Mouse (Mus musculus) heart, postnatal 14 days (tissue): Measurements from ENCODE around the gene Rara. TPM values are rescaled to one million over a fixed set of nuclear protein-coding genes. Genes with fewer than 3 reads are reported as not detected.

Source experiments
- total RNA-seq, 2 experiments: library from RNA; stranded (reverse); gene quantifications; 2 replicates each; pipeline ENCODE4 v1.2.3; 2021

Gene Rara
- total RNA-seq, 2 experiments from 2014 or later = 17.9 to 21.6 TPM

Other genes with a start within 250 kb of the Rara start
- gene Psmd3, start 245.3 kb upstream of the Rara start, total RNA-seq = 100 to 1,000 TPM; 110 TPM
- gene Csf3, start 226.6 kb upstream of the Rara start, total RNA-seq = not detected
- gene Med24, start 198.4 kb upstream of the Rara start, total RNA-seq = 10 to 100 TPM; 49.5 to 49.8 TPM
- 100 to 1,000 TPM; 123 to 130 TPM for gene Thra, start 187.2 kb upstream of the Rara start, total RNA-seq
- gene Nr1d1, start 152.5 kb upstream of the Rara start, total RNA-seq = 10 to 100 TPM; 20.7 to 31.5 TPM
- 10 to 100 TPM; 71.2 to 71.8 TPM for gene Msl1, start 132.3 kb upstream of the Rara start, total RNA-seq
- gene Casc3, start 122.9 kb upstream of the Rara start, total RNA-seq = 10 to 100 TPM; 23.6 to 25.0 TPM
- 1 to 10 TPM in 1 of 2 experiments, under 1 TPM in 1; 0.61 to 1.0 TPM for gene Rapgefl1, start 91.0 kb upstream of the Rara start, total RNA-seq
- 10 to 100 TPM in 1 of 2 experiments, 1 to 10 TPM in 1; 8.2 to 10.6 TPM for gene Wipf2, start 64.2 kb upstream of the Rara start, total RNA-seq
- gene Cdc6, start 20.0 kb upstream of the Rara start, total RNA-seq = 1 to 10 TPM in 1 of 2 experiments, under 1 TPM in 1; 0.72 to 2.2 TPM
- gene Gjd3, start 55.2 kb downstream of the Rara start, total RNA-seq = 1 to 10 TPM; 1.5 to 2.0 TPM
- 10 to 100 TPM; 16.0 to 34.1 TPM for gene Top2a, start 96.4 kb downstream of the Rara start, total RNA-seq
- 100 to 1,000 TPM; 125 to 129 TPM for gene Igfbp4, start 113.4 kb downstream of the Rara start, total RNA-seq
- gene Tns4, start 161.5 kb downstream of the Rara start, total RNA-seq = under 1 TPM in 1 of 2 experiments, not detected in 1; 0.15 TPM
- gene Ccr7, start 227.3 kb downstream of the Rara start, total RNA-seq = under 1 TPM; 0.45 to 0.80 TPM